Mouse (Mus musculus) MEL (cell line): Measurements from ENCODE around the gene Tufm.

Experiments
- CHD2 ChIP-seq: IDR thresholded peaks from 2 replicates; pipeline ENCODE4 v1.6.1; 2011; ENCODE audit warnings: low read length, improper control_type of control experiment
- CTCF ChIP-seq, 3 experiments: IDR thresholded peaks in 2 of 3; conservative IDR thresholded peaks in 1 of 3; 2 replicates each; pipeline ENCODE4 v1.5.1; 2011 to 2012; ENCODE audit warnings: low read length in 3 of 3, low read depth in 2 of 3, mild to moderate bottlenecking in 2 of 3, improper control_type of control experiment in 1 of 3, inconsistent platforms in 1 of 3, mixed read lengths in 1 of 3, moderate library complexity in 1 of 3; ENCODE audit not compliant: control insufficient read depth in 1 of 3, insufficient read depth in 1 of 3, poor library complexity in 1 of 3, severe bottlenecking in 1 of 3
- MAFK ChIP-seq: IDR thresholded peaks from 2 replicates; pipeline ENCODE4 v1.6.1; 2011; ENCODE audit warnings: low read depth, mild to moderate bottlenecking, low read length, improper control_type of control experiment, borderline replicate concordance
- MEF2A ChIP-seq: IDR thresholded peaks from 2 replicates; pipeline ENCODE4 v1.6.1; 2014; ENCODE audit warnings: low read depth, mild to moderate bottlenecking, inconsistent platforms, low read length, improper control_type of control experiment; ENCODE audit not compliant: poor library complexity, insufficient replicate concordance, severe bottlenecking; ENCODE audit errors: extremely low read depth
- POLR2A ChIP-seq, 2 experiments: IDR thresholded peaks; 2 replicates each; pipeline ENCODE4 v1.6.1; 2011 to 2012; ENCODE audit warnings: low read length in 2 of 2, mild to moderate bottlenecking in 2 of 2, control low read depth in 1 of 2, improper control_type of control experiment in 1 of 2, low read depth in 1 of 2, moderate library complexity in 1 of 2; ENCODE audit not compliant: control insufficient read depth in 1 of 2, insufficient read depth in 1 of 2, poor library complexity in 1 of 2
- POLR2AphosphoS2 ChIP-seq: IDR thresholded peaks from 2 replicates; pipeline ENCODE4 v1.6.1; 2011; ENCODE audit warnings: low read length, improper control_type of control experiment
- SMC3 ChIP-seq: IDR thresholded peaks from 2 replicates; pipeline ENCODE4 v1.6.1; 2011; ENCODE audit warnings: low read depth, low read length, improper control_type of control experiment
- UBTF ChIP-seq: IDR thresholded peaks from 2 replicates; pipeline ENCODE4 v1.6.1; 2012; ENCODE audit warnings: low read depth, mild to moderate bottlenecking, inconsistent platforms, low read length, improper control_type of control experiment, moderate library complexity, borderline replicate concordance; ENCODE audit not compliant: insufficient read depth
- ZNF384 ChIP-seq: IDR thresholded peaks from 2 replicates; pipeline ENCODE4 v1.6.1; 2012; ENCODE audit warnings: low read depth, mild to moderate bottlenecking, inconsistent platforms, low read length, improper control_type of control experiment

DNA sequence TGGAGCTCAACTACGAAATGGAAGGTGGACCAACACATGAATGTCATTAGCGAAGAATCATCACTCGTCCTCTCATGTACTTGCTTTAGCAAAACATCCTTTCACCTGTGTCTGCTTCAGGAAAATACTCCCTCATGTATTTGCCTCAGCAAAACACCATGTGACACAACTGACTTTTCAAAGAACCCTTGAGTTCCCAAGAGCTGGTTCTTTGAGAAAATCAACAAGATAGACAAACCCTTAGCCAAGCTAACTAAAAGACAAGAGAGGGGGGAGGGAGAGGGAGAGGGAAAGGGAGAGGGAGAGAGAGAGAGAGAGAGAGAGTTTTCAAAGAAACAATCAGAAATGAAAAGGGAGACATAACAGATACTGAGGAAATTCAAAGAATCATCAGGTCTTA, 36.2 kb downstream of the Tufm start:
- TF ChIP-seq CTCF (IDR thresholded peaks at IDR 0.05 in 2 of 3, conservative IDR thresholded peaks at IDR 0.05 in 1 of 3; ENCODE audit: control insufficient read depth in 1 of 3, insufficient read depth in 1 of 3, low read depth in 2 of 3, low read length in 3 of 3, poor library complexity in 1 of 3, severe bottlenecking in 1 of 3) (no peak), MEF2A (no peak), UBTF (no peak), POLR2AphosphoS2 (no peak), ZNF384 (no peak), POLR2A (IDR thresholded peaks at IDR 0.05; ENCODE audit: control insufficient read depth in 1 of 2, insufficient read depth in 1 of 2, low read depth in 1 of 2, low read length in 2 of 2, poor library complexity in 1 of 2) (no peak), SMC3 (no peak), CHD2 (no peak), MAFK (no peak)
